ENCODE assay signal across 12 mouse cellular contexts in genomic region chr11:81512434-81512833, GRCm38 (mm10).
DNase-seq lines count a peak whose midpoint lies in the region; ATAC-seq and TF ChIP-seq lines count a peak whose summit lies in the region.
"Had no signal": no experiment of that assay in that cellular context is flagged by ENCODE, and none has a peak within 500 bp of the region (broad histone marks: within the 10 kb centered on the region; RNA-seq: fewer than 3 reads in every experiment).

No protein-coding gene starts in this region.

- 84% methylated on average over 10 of the region's 10 CpGs for WGBS in midbrain, embryonic 11.5 days
- 69% methylated on average over 10 of the region's 10 CpGs for WGBS in midbrain, embryonic 15.5 days
- WGBS in heart, embryonic 11.5 days (ENCODE audit: insufficient replicate concordance), result 88% methylated on average over 10 of the region's 10 CpGs

- no peaks in the 10 kb centered on the region for H3K36me3 ChIP-seq in midbrain, embryonic 11.5 days (ENCODE audit: control insufficient read depth, insufficient read depth, low read length)
- no peaks in the 10 kb centered on the region for H3K36me3 ChIP-seq in midbrain, embryonic 15.5 days (replicated peaks)
- H3K36me3 ChIP-seq in heart, embryonic 11.5 days (ENCODE audit: control insufficient read depth, insufficient read depth, low read length), result no peaks in the 10 kb centered on the region

- no peak overlapping the region for H3K9ac ChIP-seq in midbrain, embryonic 11.5 days (ENCODE audit: low read length)
- no peak overlapping the region for H3K9ac ChIP-seq in midbrain, embryonic 15.5 days
- no peak overlapping the region for H3K9ac ChIP-seq in heart, embryonic 11.5 days (ENCODE audit: low read depth, low read length)
- H3K9ac ChIP-seq: liver, postnatal 0 days had no signal

- H3K4me2 ChIP-seq in midbrain, embryonic 11.5 days, result no peak overlapping the region
- no peak overlapping the region for H3K4me2 ChIP-seq in midbrain, embryonic 15.5 days
- H3K4me2 ChIP-seq in heart, embryonic 11.5 days, result no peak overlapping the region

- H3K27me3 ChIP-seq in midbrain, embryonic 11.5 days (ENCODE audit: control insufficient read depth, insufficient read depth, low read length), result no peaks in the 10 kb centered on the region
- no peaks in the 10 kb centered on the region for H3K27me3 ChIP-seq in midbrain, embryonic 15.5 days (replicated peaks)
- H3K27me3 ChIP-seq in heart, embryonic 11.5 days (ENCODE audit: control insufficient read depth, insufficient read depth, low read length), result no peaks in the 10 kb centered on the region

- ATAC-seq in midbrain, embryonic 11.5 days (ENCODE audit: low FRiP score), result no peak
- no peak for ATAC-seq in midbrain, embryonic 15.5 days (replicated peaks)
- no peak for ATAC-seq in heart, embryonic 11.5 days (replicated peaks; ENCODE audit: insufficient number of reproducible peaks, low FRiP score, low TSS enrichment)
- ATAC-seq: liver, postnatal 0 days had no signal

- H3K4me1 ChIP-seq in midbrain, embryonic 11.5 days (ENCODE audit: control insufficient read depth, insufficient read depth, low read length), result no peaks in the 10 kb centered on the region
- no peaks in the 10 kb centered on the region for H3K4me1 ChIP-seq in midbrain, embryonic 15.5 days
- H3K4me1 ChIP-seq in heart, embryonic 11.5 days (ENCODE audit: control insufficient read depth, insufficient read depth, low read length), result no peaks in the 10 kb centered on the region

- no peak overlapping the region for H3K27ac ChIP-seq in midbrain, embryonic 11.5 days (ENCODE audit: low read depth, low read length)
- no peak overlapping the region for H3K27ac ChIP-seq in midbrain, embryonic 15.5 days
- H3K27ac ChIP-seq in heart, embryonic 11.5 days (ENCODE audit: low read depth, low read length), result no peak overlapping the region
- no peak overlapping the region for H3K27ac ChIP-seq in gastrocnemius, adult 2 months

- H3K4me3 ChIP-seq in midbrain, embryonic 11.5 days (ENCODE audit: low read depth, low read length), result no peak overlapping the region
- no peak overlapping the region for H3K4me3 ChIP-seq in midbrain, embryonic 15.5 days
- H3K4me3 ChIP-seq in heart, embryonic 11.5 days (ENCODE audit: low read depth, low read length), result no peak overlapping the region
- H3K4me3 ChIP-seq in gastrocnemius, adult 2 months, result no peak overlapping the region

- intact Hi-C loops in left cerebral cortex, postnatal 14 days (cut with DNase I), result loop anchor here (5.0 kb wide), 1 partner anchor 360 kb away; no protein-coding TSS in a partner anchor
- intact Hi-C loops in gastrocnemius, adult 2 months (cut with DNase I), result no loop called here

- no peaks in the 10 kb centered on the region for H3K9me3 ChIP-seq in midbrain, embryonic 11.5 days (ENCODE audit: control insufficient read depth, low read length)
- no peaks in the 10 kb centered on the region for H3K9me3 ChIP-seq in midbrain, embryonic 15.5 days
- no peaks in the 10 kb centered on the region for H3K9me3 ChIP-seq in heart, embryonic 11.5 days (replicated peaks; ENCODE audit: control insufficient read depth, low read length)

- DNase-seq in midbrain, embryonic 11.5 days (ENCODE audit: low spot score, missing footprints), result peak; percentile 8
- peak; percentile 83 for DNase-seq in layer of hippocampus, adult 11-12 months (ENCODE audit: low spot score)
- peak; percentile 69 to 87 for DNase-seq in left cerebral cortex, postnatal 14 days (ENCODE audit: low spot score in 2 of 2)
- no peak for DNase-seq in gastrocnemius, adult 2 months
- DNase-seq in thymus, adult 18-20 months, result no peak
- DNase-seq: adrenal gland, postnatal 10 days; heart, adult 18-20 months; kidney, adult 9 months; liver, postnatal 0 days; thymus, postnatal 36 days had no signal

- TF ChIP-seq CTCF in gastrocnemius, adult 2 months (IDR thresholded peaks at IDR 0.05), result no peak

Comparison
In these comparisons a context has a peak if more than half of its experiments do, and no peak if none do; other contexts are left out.
1. DNase-seq: peak in midbrain, embryonic 11.5 days (single experiment), layer of hippocampus, adult 11-12 months (single experiment) and left cerebral cortex, postnatal 14 days (2 of 2); none in gastrocnemius, adult 2 months (single experiment) and thymus, adult 18-20 months (0 of 2).